Comparison of ENCODE assay signal across 18 mouse cellular contexts in the genomic region with DNA sequence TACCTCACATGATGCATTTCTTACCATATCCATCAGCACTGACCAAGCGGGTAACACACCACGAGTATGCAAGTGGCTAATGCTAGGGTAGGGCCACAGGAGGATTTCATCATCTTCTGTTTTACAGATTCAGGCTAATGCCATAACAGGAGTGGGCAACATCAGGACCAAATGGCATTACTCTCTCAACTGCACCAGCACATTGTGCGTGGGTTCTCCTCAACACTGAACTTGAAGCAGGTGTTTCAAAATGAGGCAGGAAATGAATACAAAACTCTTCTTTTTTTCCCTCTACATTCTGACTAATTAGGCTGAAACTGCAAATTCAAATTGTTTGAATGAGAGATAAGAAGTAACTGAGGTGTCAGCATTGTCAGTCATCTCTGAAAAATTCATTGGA.
"Had no signal": no experiment of that assay in that cellular context is flagged by ENCODE, and none has a peak within 500 bp of the region (broad histone marks: within the 10 kb centered on the region; RNA-seq: fewer than 3 reads in every experiment).

No protein-coding gene starts in this region.

- DNase-seq: gastrocnemius, adult 2 months; gastrocnemius, postnatal 10 days; gastrocnemius, postnatal 25 days; heart, adult 18-20 months; heart, postnatal 10 days; heart, postnatal 4 days; kidney, adult 18-20 months; kidney, adult 8-10 months; kidney, postnatal 10 days; kidney, postnatal 25 days; kidney, postnatal 4 days; left cerebral cortex, postnatal 4 days had no signal

- ATAC-seq: forebrain, embryonic 16.5 days; hindbrain, embryonic 16.5 days; inflammation-experienced regulatory T-cells, adult 6 months; intestine, embryonic 15.5 days; intestine, postnatal 0 days; liver, embryonic 12.5 days had no signal
